Mouse (Mus musculus) liver, embryonic 11.5 days (tissue): ENCODE measurements around the gene Nebl. TPM values are rescaled to one million over a fixed set of nuclear protein-coding genes. Genes with fewer than 3 reads are reported as not detected.
"Not testable (repeated sequence)": the region's sequence is repeated elsewhere in the genome, so short reads cannot be mapped to it uniquely, and the experiment has no call there.

ENCODE experiments used
- ATAC-seq: fragments of 200-750 bp; cut with Nextera tagmentation; replicated peaks from 2 replicates; pipeline ENCODE4 v1.8.0; 2017; ENCODE audit warnings: moderate number of reproducible peaks, mild to moderate bottlenecking, moderate TSS enrichment, moderate library complexity; ENCODE audit not compliant: low FRiP score
- DNase-seq: peaks from one replicate; pipeline ENCODE4 v3.0.0-alpha.2; 2017; ENCODE audit warnings: low spot score
- H3K27ac ChIP-seq: fragments of 300-500 bp; sonication (generic); 2 replicates; pipeline ENCODE4 v1.5.1; 2014; ENCODE audit warnings: mild to moderate bottlenecking, low read depth, low read length, control low read depth
- H3K27me3 ChIP-seq: fragments of 300-500 bp; sonication (generic); replicated peaks from 2 replicates; pipeline ENCODE4 v1.6.1; 2014; ENCODE audit warnings: low read length, mixed read lengths; ENCODE audit not compliant: control insufficient read depth, insufficient read depth
- H3K36me3 ChIP-seq: fragments of 300-500 bp; sonication (generic); 2 replicates; pipeline ENCODE4 v1.6.1; 2014; ENCODE audit warnings: mild to moderate bottlenecking, low read length, moderate library complexity, mixed read lengths; ENCODE audit not compliant: control insufficient read depth, insufficient read depth
- H3K4me1 ChIP-seq: fragments of 300-500 bp; sonication (generic); replicated peaks from 2 replicates; pipeline ENCODE4 v1.6.1; 2014; ENCODE audit warnings: low read length, mixed read lengths; ENCODE audit not compliant: control insufficient read depth, insufficient read depth
- H3K4me2 ChIP-seq: fragments of 300-500 bp; sonication (generic); 2 replicates; pipeline ENCODE4 v1.6.1; 2014; ENCODE audit warnings: mild to moderate bottlenecking, control low read depth, moderate library complexity
- H3K4me3 ChIP-seq: fragments of 300-500 bp; sonication (generic); 2 replicates; pipeline ENCODE4 v1.5.1; 2014; ENCODE audit warnings: low read depth, low read length, control low read depth
- H3K9ac ChIP-seq: fragments of 300-500 bp; sonication (generic); 2 replicates; pipeline ENCODE4 v1.6.1; 2014; ENCODE audit warnings: low read depth, low read length, control low read depth
- H3K9me3 ChIP-seq: fragments of 300-500 bp; sonication (generic); 2 replicates; pipeline ENCODE4 v1.6.1; 2016; ENCODE audit warnings: low read length, inconsistent platforms, mixed read lengths; ENCODE audit not compliant: control insufficient read depth
- WGBS: fragments of 180-500 bp; shearing (Covaris S2); extraction: QIAGEN DNeasy Blood & Tissue Kit; methylation state at CpG from one replicate; pipeline ENCODE4 v1.1.7; 2014; 5-methylcytosine and 5-hydroxymethylcytosine counted together
- polyA plus RNA-seq: library from polyadenylated mRNA; unstranded; fragments of >200 nt; fragmentation: Nextera tagmentation; extraction: Ambion mirVana; gene quantifications from 2 replicates; pipeline ENCODE4 v1.2.1, GENCODE M21; 2014

Gene Nebl
- polyA plus RNA-seq, 1 experiment from 2014 or later: 3.1 TPM

DNA sequence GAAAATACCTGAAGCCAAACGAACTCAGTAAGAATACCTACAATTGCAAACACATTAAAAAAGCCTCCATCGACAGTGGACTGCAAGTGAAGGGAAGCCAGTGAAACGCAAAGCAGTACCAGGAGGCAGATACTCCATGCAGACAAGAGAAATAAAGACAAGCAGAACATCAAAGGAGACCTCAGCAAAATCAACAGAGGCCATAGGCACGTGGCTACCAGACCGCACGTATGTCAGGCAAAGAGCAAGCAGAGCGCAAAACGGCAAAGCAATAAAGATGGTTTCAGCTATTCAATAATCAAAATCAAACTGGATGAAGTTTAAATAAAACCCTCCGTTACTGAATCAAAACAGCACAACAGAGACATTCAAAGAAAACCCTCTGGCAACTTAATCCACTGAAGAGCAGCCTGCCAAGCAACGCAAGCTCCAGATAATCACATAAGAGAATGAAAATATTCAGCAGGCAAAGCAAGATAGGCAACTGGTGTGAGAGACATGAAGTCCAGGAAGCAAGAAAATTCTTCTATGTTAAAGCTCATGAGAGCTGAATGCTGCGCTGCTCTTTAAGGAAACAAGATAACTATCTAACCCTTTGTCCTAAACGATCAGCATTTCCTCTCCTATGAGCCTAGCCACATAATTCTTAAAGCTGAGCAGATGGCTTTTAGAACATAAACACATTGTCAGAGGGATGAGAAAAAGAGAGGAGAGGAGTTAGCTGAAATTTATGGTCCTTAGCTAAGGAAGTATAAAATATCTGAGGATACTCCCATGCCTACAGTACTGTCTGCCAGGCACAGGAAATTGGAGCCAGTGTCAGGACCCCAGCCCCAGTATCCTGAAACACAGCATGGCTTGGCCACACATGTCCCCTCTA is 367.7 kb downstream of the Nebl start:
- H3K9ac ChIP-seq: no peak overlapping the region
- H3K27ac ChIP-seq: no peak overlapping the region
- DNase-seq (no peak), ATAC-seq (no peak)
- WGBS: 59% methylated on average over 12 of the region's 12 CpGs
- H3K36me3 ChIP-seq: no peaks in the 10 kb centered on the region
- H3K27me3 ChIP-seq: no peaks in the 10 kb centered on the region
- H3K4me1 ChIP-seq: peaks cover 12% of the 10 kb centered on the region
- H3K9me3 ChIP-seq: no peaks in the 10 kb centered on the region
- H3K4me2 ChIP-seq: no peak overlapping the region
- H3K4me3 ChIP-seq: no peak overlapping the region

DNA sequence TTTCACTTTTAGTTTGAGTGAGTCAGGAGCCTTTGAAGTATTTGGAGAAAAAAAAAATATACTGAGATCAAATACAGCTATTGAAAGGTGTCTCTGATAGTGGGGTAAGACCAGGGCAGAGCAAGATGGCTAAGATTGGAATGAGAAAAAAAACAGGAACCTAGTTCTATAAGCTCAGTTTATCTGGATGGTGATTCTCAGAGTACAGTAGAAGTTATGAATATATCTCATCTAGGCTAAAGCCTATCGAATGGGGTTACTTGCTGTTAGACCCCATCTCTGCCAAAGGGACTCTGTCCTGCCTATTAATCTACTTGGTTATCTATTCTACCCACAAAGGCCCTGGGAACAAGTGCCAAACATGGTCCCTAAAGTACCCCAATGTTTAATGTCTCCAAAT is 369.1 kb downstream of the Nebl start:
- Histone ChIP-seq H3K4me2 (no peak overlapping the region), H3K27me3 (no peaks in the 10 kb centered on the region), H3K36me3 (no peaks in the 10 kb centered on the region), H3K4me1 (peaks cover 12% of the 10 kb centered on the region), H3K9ac (no peak overlapping the region), H3K4me3 (no peak overlapping the region), H3K27ac (no peak overlapping the region), H3K9me3 (no peaks in the 10 kb centered on the region)
- WGBS: 86% methylated on average over 1 of the region's 1 CpGs
- ATAC-seq: no peak
- no peak for DNase-seq

DNA sequence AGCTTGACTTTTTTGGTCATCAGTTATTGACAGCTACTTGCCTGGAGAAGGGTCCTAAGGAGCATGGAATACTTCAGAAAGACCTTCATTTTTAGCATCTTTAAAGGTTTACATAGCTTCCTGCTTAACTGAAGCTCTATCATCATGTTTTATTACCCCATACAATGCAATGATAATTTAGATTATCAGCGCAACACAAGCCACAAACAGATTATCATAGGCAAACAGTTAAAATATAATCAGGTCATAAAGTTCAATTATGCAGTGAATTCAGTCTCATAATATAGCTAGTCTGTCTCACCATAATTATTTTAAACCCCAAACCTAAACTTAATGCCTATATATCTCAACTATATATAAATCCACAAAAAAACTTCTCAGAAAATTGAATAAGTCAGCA is 386.6 kb downstream of the Nebl start:
- no peaks in the 10 kb centered on the region for H3K9me3 ChIP-seq

DNA sequence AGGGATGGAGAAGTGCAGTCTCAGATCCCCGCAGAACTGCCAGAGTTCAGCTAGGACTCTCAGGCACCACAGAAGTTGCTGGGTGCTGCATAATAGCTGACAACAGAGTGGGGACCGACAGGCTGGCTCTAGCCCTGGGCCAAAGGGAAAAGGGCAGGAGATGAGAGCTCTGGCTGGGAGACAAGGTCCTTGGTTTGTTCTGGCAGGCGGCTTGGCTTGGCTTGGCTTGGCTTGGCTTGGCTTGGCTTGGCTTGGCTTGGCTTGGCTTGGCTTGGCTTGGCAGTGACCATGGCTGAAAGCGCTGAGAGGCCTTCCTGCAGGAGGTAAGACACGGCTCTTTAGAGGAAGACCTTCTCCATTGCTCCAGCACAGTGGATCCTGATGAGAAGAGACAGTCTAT is 395.8 kb downstream of the Nebl start:
- Histone ChIP-seq H3K4me3 (no peak overlapping the region), H3K36me3 (no peaks in the 10 kb centered on the region), H3K4me2 (no peak overlapping the region), H3K27me3 (no peaks in the 10 kb centered on the region), H3K9ac (no peak overlapping the region), H3K9me3 (no peaks in the 10 kb centered on the region), H3K4me1 (no peaks in the 10 kb centered on the region), H3K27ac (no peak overlapping the region)
- 84% methylated on average over 5 of the region's 5 CpGs for WGBS
- ATAC-seq: no peak
- no peak for DNase-seq

More for the DNA sequence above, 386.6 kb downstream of the Nebl start:
- Histone ChIP-seq H3K27ac (no peak overlapping the region), H3K4me2 (no peak overlapping the region), H3K4me1 (no peaks in the 10 kb centered on the region), H3K36me3 (no peaks in the 10 kb centered on the region), H3K27me3 (no peaks in the 10 kb centered on the region), H3K4me3 (no peak overlapping the region), H3K9ac (no peak overlapping the region)
- ATAC-seq (no peak), DNase-seq (no peak)
- WGBS: 89% methylated on average over 1 of the region's 1 CpGs

DNA sequence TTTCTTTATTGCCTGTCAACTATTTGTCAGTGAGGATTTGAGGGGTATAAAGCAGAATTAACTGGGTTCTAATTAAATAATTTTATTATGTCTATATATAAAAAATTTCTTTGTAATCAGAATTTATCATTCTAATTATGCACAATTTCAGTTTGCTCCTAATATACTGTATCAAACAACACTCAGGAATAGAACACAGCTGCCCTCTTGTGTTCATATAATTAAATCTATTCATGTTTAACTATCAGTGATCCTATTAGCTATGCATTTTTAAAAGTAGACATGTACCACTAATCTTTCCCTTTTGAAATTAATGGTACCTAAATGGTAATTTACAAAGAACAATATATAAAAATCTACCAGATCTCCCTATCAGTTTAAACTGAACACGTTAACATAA is 404.7 kb downstream of the Nebl start:
- Histone ChIP-seq H3K9ac (no peak overlapping the region), H3K27me3 (no peaks in the 10 kb centered on the region), H3K9me3 (no peaks in the 10 kb centered on the region), H3K4me2 (no peak overlapping the region), H3K36me3 (no peaks in the 10 kb centered on the region), H3K4me3 (no peak overlapping the region), H3K27ac (no peak overlapping the region), H3K4me1 (no peaks in the 10 kb centered on the region)
- ATAC-seq: no peak
- WGBS: 86% methylated on average over 1 of the region's 1 CpGs
- DNase-seq: no peak

DNA sequence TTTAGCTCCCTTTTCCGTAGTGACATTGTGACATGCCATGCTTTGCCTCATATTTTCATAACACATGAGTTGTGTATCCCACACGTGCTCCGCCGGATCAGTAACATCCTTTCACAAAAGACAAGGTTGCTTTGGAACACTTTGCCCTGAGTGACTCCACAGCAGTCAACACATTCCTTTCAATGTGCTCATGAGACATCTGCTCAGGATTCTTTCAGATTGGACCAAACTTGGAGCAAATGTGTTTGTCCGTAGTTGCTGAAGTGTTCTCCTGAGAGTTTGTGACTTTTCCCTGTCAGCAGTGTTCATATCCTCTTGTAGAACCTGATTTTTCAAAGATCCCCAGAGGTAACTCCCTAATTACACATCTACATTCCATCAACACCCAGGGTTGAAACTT is 414.4 kb downstream of the Nebl start:
- Histone ChIP-seq H3K36me3 (no peaks in the 10 kb centered on the region), H3K4me1 (no peaks in the 10 kb centered on the region), H3K9me3 (no peaks in the 10 kb centered on the region), H3K27me3 (no peaks in the 10 kb centered on the region), H3K27ac (no peak overlapping the region), H3K9ac (no peak overlapping the region), H3K4me3 (no peak overlapping the region), H3K4me2 (no peak overlapping the region)
- DNase-seq (no peak), ATAC-seq (no peak)
- 87% methylated on average over 5 of the region's 5 CpGs for WGBS

DNA sequence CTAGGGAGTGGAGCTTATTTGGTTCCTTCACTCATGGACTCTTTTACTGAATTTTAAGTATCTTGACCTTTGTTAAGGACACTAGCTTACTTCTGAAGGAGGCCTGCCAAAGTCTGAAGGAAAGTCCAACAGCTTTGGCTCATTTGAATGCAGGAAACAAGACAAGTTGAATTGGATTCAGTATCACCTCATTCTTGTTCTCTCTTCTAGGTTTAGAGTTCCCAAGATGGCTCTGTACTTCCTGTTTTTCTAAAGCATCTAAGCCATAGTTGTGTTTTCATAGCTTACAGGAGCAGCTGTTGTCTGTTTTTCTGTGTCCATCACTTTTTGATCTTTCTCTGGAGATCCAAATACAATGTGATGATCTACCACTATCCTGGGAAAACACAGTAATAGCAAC is 429.9 kb downstream of the Nebl start:
- Histone ChIP-seq H3K4me3 (no peak overlapping the region), H3K27ac (no peak overlapping the region), H3K27me3 (no peaks in the 10 kb centered on the region), H3K4me1 (no peaks in the 10 kb centered on the region), H3K4me2 (no peak overlapping the region), H3K36me3 (no peaks in the 10 kb centered on the region), H3K9ac (no peak overlapping the region), H3K9me3 (no peaks in the 10 kb centered on the region)
- DNase-seq (no peak), ATAC-seq (no peak)

DNA sequence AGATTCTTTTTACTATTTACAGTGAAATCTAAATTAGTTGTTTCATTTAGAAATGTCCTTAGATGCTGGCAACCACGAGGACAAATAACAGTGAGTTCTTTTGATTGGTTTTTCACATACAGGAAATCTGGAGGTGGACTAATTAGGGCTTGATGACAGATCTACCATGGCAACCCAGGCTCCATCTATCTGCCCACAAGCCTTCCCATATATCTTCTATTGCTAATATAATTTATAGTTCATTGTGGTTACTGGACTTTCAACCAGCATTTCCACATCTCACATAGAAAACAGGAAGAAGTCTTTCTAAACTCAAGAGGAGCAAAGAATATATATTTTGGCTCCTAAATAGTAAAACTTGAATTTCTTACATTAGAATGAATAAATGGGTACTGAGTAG is 433.8 kb downstream of the Nebl start:
- Histone ChIP-seq H3K4me3 (no peak overlapping the region), H3K27me3 (no peaks in the 10 kb centered on the region), H3K9ac (no peak overlapping the region), H3K9me3 (no peaks in the 10 kb centered on the region), H3K4me1 (no peaks in the 10 kb centered on the region), H3K27ac (no peak overlapping the region), H3K36me3 (no peaks in the 10 kb centered on the region), H3K4me2 (no peak overlapping the region)
- WGBS: 62% methylated on average over 1 of the region's 1 CpGs
- no peak for ATAC-seq
- DNase-seq: no peak

DNA sequence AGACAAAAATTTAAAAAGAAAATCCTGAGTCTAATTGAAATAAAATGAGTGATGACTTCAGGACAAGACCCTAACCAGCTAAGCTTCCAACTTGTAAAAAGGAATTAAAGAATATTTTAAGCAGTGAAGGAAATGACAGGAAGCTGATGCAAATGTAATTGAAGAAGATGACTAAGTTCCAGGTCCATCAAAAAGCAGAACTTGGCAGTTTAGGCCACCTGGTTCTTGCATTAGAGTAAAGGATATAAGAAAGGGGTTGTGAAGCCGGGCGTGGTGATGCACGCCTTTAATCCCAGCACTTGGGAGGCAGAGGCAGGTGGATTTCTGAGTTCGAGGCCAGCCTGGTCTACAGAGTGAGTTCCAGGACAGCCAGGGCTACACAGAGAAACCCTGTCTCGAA is 436.0 kb downstream of the Nebl start:
- not testable (repeated sequence) for H3K27me3 ChIP-seq, H3K9me3 ChIP-seq, ATAC-seq, H3K36me3 ChIP-seq, H3K4me2 ChIP-seq, DNase-seq, H3K27ac ChIP-seq, H3K4me3 ChIP-seq, H3K9ac ChIP-seq, H3K4me1 ChIP-seq
- 78% methylated on average over 4 of the region's 5 CpGs for WGBS
